Mouse (Mus musculus) liver, adult 2 months (tissue): ENCODE measurements around the gene Inpp5f.

Source experiments
- CTCF ChIP-seq: fragments of 200-500 bp; IDR thresholded peaks from 2 replicates; pipeline ENCODE4 v1.5.1; 2011; ENCODE audit warnings: low read depth, low read length, control low read depth
- POLR2A ChIP-seq: fragments of 200-500 bp; IDR thresholded peaks from 2 replicates; pipeline ENCODE4 v1.6.1; 2011; ENCODE audit warnings: low read length, control low read depth; ENCODE audit not compliant: insufficient read depth; ENCODE audit errors: extremely low read depth

- TF ChIP-seq CTCF (no peak), POLR2A (no peak)
These were observed 39.1 kb upstream of the Inpp5f start for GRCm38 (mm10) chr7:128572030-128572429.
